Mouse (Mus musculus): ENCODE data around the gene Cmip. TPM values are rescaled to one million over a fixed set of nuclear protein-coding genes. Genes with fewer than 3 reads are reported as not detected.
A peak's percentile ranks its signal among the peaks of the same experiment; 100 is the strongest.

The Cmip gene
- polyA plus RNA-seq, 1 experiment from 2014 or later: 11.5 TPM

GRCm38 (mm10) chr8:117240841-117241494 is 15.9 kb upstream of the Cmip start:
- no peaks in the 10 kb centered on the region for H3K9me3 ChIP-seq (replicated peaks)
- H3K4me3 ChIP-seq (replicated peaks): no peak overlapping the region
- H3K27ac ChIP-seq (replicated peaks): no peak overlapping the region
- H3K9ac ChIP-seq: no peak overlapping the region
- no peaks in the 10 kb centered on the region for H3K36me3 ChIP-seq (replicated peaks)
- H3K4me1 ChIP-seq (replicated peaks): no peaks in the 10 kb centered on the region
- H3K27me3 ChIP-seq: no peaks in the 10 kb centered on the region
- ATAC-seq (ENCODE audit: insufficient read depth): no peak
- H3K4me2 ChIP-seq: no peak overlapping the region
- 60% methylated on average over 5 of the region's 5 CpGs for WGBS (ENCODE audit: insufficient replicate concordance)

- Histone ChIP-seq H3K4me1 (replicated peaks) (no peaks in the 10 kb centered on the region), H3K4me3 (replicated peaks) (no peak overlapping the region), H3K9ac (no peak overlapping the region), H3K36me3 (replicated peaks) (no peaks in the 10 kb centered on the region), H3K4me2 (no peak overlapping the region), H3K27me3 (no peaks in the 10 kb centered on the region), H3K9me3 (replicated peaks) (no peaks in the 10 kb centered on the region), H3K27ac (replicated peaks) (no peak overlapping the region)
- 47% methylated on average over 3 of the region's 3 CpGs for WGBS (ENCODE audit: insufficient replicate concordance)
- no peak for ATAC-seq (ENCODE audit: insufficient read depth)
Measured at GRCm38 (mm10) chr8:117241848-117242247, 15.0 kb upstream of the Cmip start.

- ATAC-seq (ENCODE audit: insufficient read depth): no peak
- Histone ChIP-seq H3K4me2 (no peak overlapping the region), H3K4me3 (replicated peaks) (no peak overlapping the region), H3K9me3 (replicated peaks) (no peaks in the 10 kb centered on the region), H3K4me1 (replicated peaks) (no peaks in the 10 kb centered on the region), H3K9ac (no peak overlapping the region), H3K27ac (replicated peaks) (no peak overlapping the region), H3K36me3 (replicated peaks) (no peaks in the 10 kb centered on the region), H3K27me3 (0 out of 2 replicates have a peak, but pooled peaks cover under 1% of the 10 kb centered on the region)
- WGBS (ENCODE audit: insufficient replicate concordance): 63% methylated on average over 6 of the region's 6 CpGs
Measured at GRCm38 (mm10) chr8:117242286-117242685, 14.6 kb upstream of the Cmip start.

GRCm38 (mm10) chr8:117244601-117245000 is 12.3 kb upstream of the Cmip start:
- H3K4me2 ChIP-seq: no peak overlapping the region
- ATAC-seq (ENCODE audit: insufficient read depth): no peak
- H3K9me3 ChIP-seq (replicated peaks): no peaks in the 10 kb centered on the region
- no peak overlapping the region for H3K9ac ChIP-seq
- H3K4me3 ChIP-seq (replicated peaks): no peak overlapping the region
- H3K27ac ChIP-seq (replicated peaks): no peak overlapping the region
- 55% methylated on average over 6 of the region's 6 CpGs for WGBS (ENCODE audit: insufficient replicate concordance)
- no peaks in the 10 kb centered on the region for H3K36me3 ChIP-seq (replicated peaks)
- no peaks in the 10 kb centered on the region for H3K4me1 ChIP-seq (replicated peaks)
- H3K27me3 ChIP-seq: peaks cover 14% of the 10 kb centered on the region; the same call in 1 of the 2 replicates

- H3K27me3 ChIP-seq: peaks cover 19% of the 10 kb centered on the region; the same call in 1 of the 2 replicates
- H3K9ac ChIP-seq: no peak overlapping the region
- no peaks in the 10 kb centered on the region for H3K9me3 ChIP-seq (replicated peaks)
- no peak overlapping the region for H3K4me2 ChIP-seq
- H3K4me3 ChIP-seq (replicated peaks): no peak overlapping the region
- H3K36me3 ChIP-seq (replicated peaks): no peaks in the 10 kb centered on the region
- no peaks in the 10 kb centered on the region for H3K4me1 ChIP-seq (replicated peaks)
- H3K27ac ChIP-seq (replicated peaks): no peak overlapping the region
- ATAC-seq (ENCODE audit: insufficient read depth): no peak
- WGBS (ENCODE audit: insufficient replicate concordance): 18% methylated on average over 11 of the region's 11 CpGs
Measured at GRCm38 (mm10) chr8:117248341-117248740, 8.5 kb upstream of the Cmip start.

- whole genome bisulfite sequencing (ENCODE audit: insufficient replicate concordance): 52% methylated on average over 7 of the region's 7 CpGs
- Histone ChIP-seq H3K4me1 (replicated peaks) (peaks cover 24% of the 10 kb centered on the region), H3K36me3 (replicated peaks) (no peaks in the 10 kb centered on the region), H3K4me2 (no peak overlapping the region), H3K27me3 (peaks cover 19% of the 10 kb centered on the region; the same call in 1 of the 2 replicates), H3K4me3 (replicated peaks) (no peak overlapping the region), H3K9me3 (replicated peaks) (no peaks in the 10 kb centered on the region), H3K27ac (replicated peaks) (no peak overlapping the region), H3K9ac (no peak overlapping the region)
- no peak for ATAC-seq (ENCODE audit: insufficient read depth)
Measured at GRCm38 (mm10) chr8:117251086-117251681, 5.7 kb upstream of the Cmip start.

GRCm38 (mm10) chr8:117252650-117253049 is 4.2 kb upstream of the Cmip start:
- Histone ChIP-seq H3K4me2 (no peak overlapping the region), H3K27ac (replicated peaks) (no peak overlapping the region), H3K9ac (no peak overlapping the region), H3K27me3 (peaks cover 15% of the 10 kb centered on the region; the same call in 1 of the 2 replicates), H3K4me3 (replicated peaks) (no peak overlapping the region), H3K36me3 (replicated peaks) (no peaks in the 10 kb centered on the region), H3K9me3 (replicated peaks) (no peaks in the 10 kb centered on the region), H3K4me1 (replicated peaks) (peaks cover 26% of the 10 kb centered on the region)
- ATAC-seq (ENCODE audit: insufficient read depth): no peak
- WGBS (ENCODE audit: insufficient replicate concordance): 64% methylated on average over 8 of the region's 8 CpGs

GRCm38 (mm10) chr8:117253390-117254269 is 3.2 kb upstream of the Cmip start:
- H3K4me2 ChIP-seq: no peak overlapping the region
- no peak overlapping the region for H3K27ac ChIP-seq (replicated peaks)
- H3K36me3 ChIP-seq (replicated peaks): no peaks in the 10 kb centered on the region
- ATAC-seq (ENCODE audit: insufficient read depth): no peak
- no peak overlapping the region for H3K4me3 ChIP-seq (replicated peaks)
- no peaks in the 10 kb centered on the region for H3K9me3 ChIP-seq (replicated peaks)
- no peak overlapping the region for H3K9ac ChIP-seq
- H3K27me3 ChIP-seq: peaks cover 9% of the 10 kb centered on the region; the same call in 1 of the 2 replicates
- peaks cover 35% of the 10 kb centered on the region for H3K4me1 ChIP-seq (replicated peaks)
- whole genome bisulfite sequencing (ENCODE audit: insufficient replicate concordance): 70% methylated on average over 17 of the region's 17 CpGs

- H3K4me1 ChIP-seq (replicated peaks): peaks cover 43% of the 10 kb centered on the region
- no peak for ATAC-seq (ENCODE audit: insufficient read depth)
- H3K27ac ChIP-seq (replicated peaks): no peak overlapping the region
- H3K4me3 ChIP-seq (replicated peaks): no peak overlapping the region
- peaks cover 5% of the 10 kb centered on the region; the same call in 1 of the 2 replicates for H3K27me3 ChIP-seq
- 84% methylated on average over 6 of the region's 6 CpGs for WGBS (ENCODE audit: insufficient replicate concordance)
- H3K4me2 ChIP-seq: no peak overlapping the region
- H3K9me3 ChIP-seq (replicated peaks): no peaks in the 10 kb centered on the region
- no peaks in the 10 kb centered on the region for H3K36me3 ChIP-seq (replicated peaks)
- H3K9ac ChIP-seq: no peak overlapping the region
Measured at GRCm38 (mm10) chr8:117254496-117254895, 2.4 kb upstream of the Cmip start.

GRCm38 (mm10) chr8:117256292-117256938 is 449 bp upstream of the Cmip start:
- H3K9ac ChIP-seq: peak overlapping the region; percentile 95
- peaks cover 63% of the 10 kb centered on the region for H3K4me1 ChIP-seq (replicated peaks)
- H3K27me3 ChIP-seq: no peaks in the 10 kb centered on the region
- 1% methylated on average over 87 of the region's 92 CpGs for WGBS (ENCODE audit: insufficient replicate concordance)
- no peaks in the 10 kb centered on the region for H3K9me3 ChIP-seq (replicated peaks)
- ATAC-seq (ENCODE audit: insufficient read depth): peak; percentile 89
- no peaks in the 10 kb centered on the region for H3K36me3 ChIP-seq (replicated peaks)
- peak overlapping the region; percentile 94 for H3K4me3 ChIP-seq (replicated peaks)
- H3K4me2 ChIP-seq: peak overlapping the region; percentile 85
- H3K27ac ChIP-seq (replicated peaks): peak overlapping the region; percentile 87
